Mouse (Mus musculus) intestine, embryonic 16.5 days (tissue): Measurements from ENCODE around the gene C87436. TPM values are rescaled to one million over a fixed set of nuclear protein-coding genes. Genes with fewer than 3 reads are reported as not detected.

Source experiments
- ATAC-seq: fragments of 200-750 bp; cut with Nextera tagmentation; 2 replicates; pipeline ENCODE4 v1.8.0; 2017; ENCODE audit warnings: moderate TSS enrichment, moderate library complexity
- H3K27ac ChIP-seq: fragments of 300-500 bp; sonication (generic); 2 replicates; pipeline ENCODE4 v1.5.1; 2014; ENCODE audit warnings: mild to moderate bottlenecking, low read length
- H3K27me3 ChIP-seq: fragments of 300-500 bp; sonication (generic); replicated peaks from 2 replicates; pipeline ENCODE4 v1.6.1; 2014; ENCODE audit warnings: low read length, control low read depth, mixed read lengths; ENCODE audit not compliant: control insufficient read depth, insufficient read depth
- H3K36me3 ChIP-seq: fragments of 300-500 bp; sonication (generic); 2 replicates; pipeline ENCODE4 v1.6.1; 2014; ENCODE audit warnings: low read length, control low read depth; ENCODE audit not compliant: control insufficient read depth, insufficient read depth
- H3K4me1 ChIP-seq: fragments of 300-500 bp; sonication (generic); 2 replicates; pipeline ENCODE4 v1.6.1; 2014; ENCODE audit warnings: low read length, control low read depth, mixed read lengths; ENCODE audit not compliant: control insufficient read depth, insufficient read depth
- H3K4me2 ChIP-seq: fragments of 300-500 bp; sonication (generic); 2 replicates; pipeline ENCODE4 v1.6.1; 2014; ENCODE audit warnings: low read depth, low read length, control low read depth
- H3K4me3 ChIP-seq: fragments of 300-500 bp; sonication (generic); 2 replicates; pipeline ENCODE4 v1.5.1; 2014; ENCODE audit warnings: mild to moderate bottlenecking, low read length
- H3K9ac ChIP-seq: fragments of 300-500 bp; sonication (generic); 2 replicates; pipeline ENCODE4 v1.6.1; 2014; ENCODE audit warnings: low read depth, low read length
- H3K9me3 ChIP-seq: fragments of 300-500 bp; sonication (generic); 2 replicates; pipeline ENCODE4 v1.6.1; 2016; ENCODE audit warnings: low read length, control low read depth; ENCODE audit not compliant: control insufficient read depth
- WGBS: fragments of 180-500 bp; shearing (Covaris S2); extraction: QIAGEN DNeasy Blood & Tissue Kit; methylation state at CpG from one replicate; pipeline ENCODE4 v1.1.7; 2014; 5-methylcytosine and 5-hydroxymethylcytosine counted together
- polyA plus RNA-seq: library from polyadenylated mRNA; unstranded; fragments of >200 nt; fragmentation: Nextera tagmentation; extraction: Ambion mirVana; gene quantifications from 2 replicates; pipeline ENCODE4 v1.2.1, GENCODE M21; 2015

The C87436 gene
- polyA plus RNA-seq, 1 experiment from 2014 or later, result 21.7 TPM

DNA sequence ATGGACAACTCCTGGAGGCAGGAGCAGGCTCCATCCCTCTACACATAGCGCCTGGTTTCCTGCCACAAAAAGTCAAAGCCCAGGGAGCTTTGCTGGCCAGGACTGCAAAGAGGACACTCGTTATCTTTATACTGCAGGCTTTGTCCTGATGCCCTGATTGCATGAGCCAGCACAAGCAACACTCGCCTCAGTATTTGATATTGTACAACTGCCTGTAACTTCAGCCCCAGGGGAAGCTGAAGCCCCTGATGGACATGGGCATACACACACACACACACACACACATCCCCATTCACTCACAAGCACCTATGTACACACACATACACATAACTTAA lies 71.7 kb downstream of the C87436 start:
- no peak overlapping the region for H3K4me3 ChIP-seq
- no peak overlapping the region for H3K4me2 ChIP-seq
- H3K27me3 ChIP-seq, result no peaks in the 10 kb centered on the region
- no peaks in the 10 kb centered on the region for H3K4me1 ChIP-seq
- ATAC-seq, result no peak
- 69% methylated on average over 3 of the region's 3 CpGs for WGBS
- no peaks in the 10 kb centered on the region for H3K36me3 ChIP-seq
- H3K9me3 ChIP-seq, result no peaks in the 10 kb centered on the region
- H3K27ac ChIP-seq, result no peak overlapping the region
- H3K9ac ChIP-seq, result no peak overlapping the region

DNA sequence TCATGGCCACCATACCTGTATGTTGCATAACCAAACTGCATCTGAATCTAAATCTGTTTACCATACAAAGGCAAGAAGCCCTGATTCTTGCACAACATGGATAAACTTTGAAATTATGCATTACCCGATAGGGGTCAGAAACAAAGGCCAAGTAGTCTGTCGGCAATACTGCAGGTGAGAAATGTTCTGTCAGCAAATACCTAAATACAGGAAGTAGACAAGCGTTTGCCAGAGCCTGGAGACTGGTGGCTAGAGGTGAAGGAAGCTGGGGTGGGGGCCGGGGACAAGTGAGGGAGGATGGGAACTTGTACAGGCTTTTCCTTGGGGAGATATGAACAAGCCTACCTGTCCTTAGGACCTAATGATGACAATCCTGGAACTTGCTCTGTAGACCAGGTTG lies 72.8 kb downstream of the C87436 start:
- ATAC-seq, result no peak
- no peaks in the 10 kb centered on the region for H3K9me3 ChIP-seq
- no peaks in the 10 kb centered on the region for H3K36me3 ChIP-seq
- no peaks in the 10 kb centered on the region for H3K27me3 ChIP-seq
- 45% methylated on average over 4 of the region's 4 CpGs for WGBS
- no peak overlapping the region for H3K27ac ChIP-seq
- H3K4me3 ChIP-seq, result no peak overlapping the region
- no peak overlapping the region for H3K9ac ChIP-seq
- peaks cover 4% of the 10 kb centered on the region; the same call in 1 of the 2 replicates for H3K4me1 ChIP-seq
- no peak overlapping the region for H3K4me2 ChIP-seq

DNA sequence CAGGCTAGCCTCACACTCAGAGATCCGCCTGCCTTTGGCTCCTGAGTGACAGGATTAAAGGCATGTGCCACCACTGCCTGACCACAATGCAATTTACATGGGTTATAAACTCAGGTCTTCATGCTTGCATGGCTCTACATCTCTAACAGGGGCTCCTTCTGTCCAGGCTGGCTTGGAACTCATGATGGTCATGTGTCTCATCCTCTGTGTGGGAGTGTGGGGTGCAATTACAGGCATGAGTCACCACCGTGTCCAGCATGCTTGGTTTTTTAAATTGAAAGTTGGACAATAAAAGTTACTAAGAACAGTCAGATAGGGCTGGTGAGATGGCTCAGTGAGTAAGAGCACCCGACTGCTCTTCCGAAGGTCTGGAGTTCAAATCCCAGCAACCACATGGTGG lies 75.1 kb downstream of the C87436 start:
- peaks cover 4% of the 10 kb centered on the region; the same call in 1 of the 2 replicates for H3K4me1 ChIP-seq
- ATAC-seq, result peak; percentile 31; the same call in 1 of the 2 replicates
- H3K27me3 ChIP-seq, result no peaks in the 10 kb centered on the region
- no peaks in the 10 kb centered on the region for H3K36me3 ChIP-seq
- H3K9ac ChIP-seq, result no peak overlapping the region
- 84% methylated on average over 4 of the region's 4 CpGs for WGBS
- no peak overlapping the region for H3K4me3 ChIP-seq
- H3K4me2 ChIP-seq, result no peak overlapping the region
- no peaks in the 10 kb centered on the region for H3K9me3 ChIP-seq
- H3K27ac ChIP-seq, result no peak overlapping the region

DNA sequence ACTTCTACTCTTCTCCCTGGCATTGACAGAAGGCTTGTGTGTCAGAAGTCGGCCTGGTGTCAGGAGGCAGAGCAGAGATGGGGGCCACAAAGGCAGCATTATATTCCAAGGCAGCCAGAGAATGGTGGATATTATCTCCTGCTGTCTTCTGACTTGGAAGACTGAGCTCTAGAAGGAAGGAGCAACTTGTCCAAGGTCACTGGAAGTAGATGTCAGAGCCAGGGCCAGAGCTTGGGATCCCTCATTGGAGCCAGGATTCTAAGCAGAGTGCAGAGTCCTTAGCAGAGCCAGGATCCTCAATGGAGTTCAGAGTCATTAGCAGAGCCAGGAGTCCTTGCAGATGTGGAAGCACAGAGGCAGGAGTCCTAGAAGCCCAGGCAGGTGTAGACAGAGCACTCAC lies 77.8 kb downstream of the C87436 start:
- 70% methylated on average over 1 of the region's 1 CpGs for WGBS
- no peaks in the 10 kb centered on the region for H3K9me3 ChIP-seq

DNA sequence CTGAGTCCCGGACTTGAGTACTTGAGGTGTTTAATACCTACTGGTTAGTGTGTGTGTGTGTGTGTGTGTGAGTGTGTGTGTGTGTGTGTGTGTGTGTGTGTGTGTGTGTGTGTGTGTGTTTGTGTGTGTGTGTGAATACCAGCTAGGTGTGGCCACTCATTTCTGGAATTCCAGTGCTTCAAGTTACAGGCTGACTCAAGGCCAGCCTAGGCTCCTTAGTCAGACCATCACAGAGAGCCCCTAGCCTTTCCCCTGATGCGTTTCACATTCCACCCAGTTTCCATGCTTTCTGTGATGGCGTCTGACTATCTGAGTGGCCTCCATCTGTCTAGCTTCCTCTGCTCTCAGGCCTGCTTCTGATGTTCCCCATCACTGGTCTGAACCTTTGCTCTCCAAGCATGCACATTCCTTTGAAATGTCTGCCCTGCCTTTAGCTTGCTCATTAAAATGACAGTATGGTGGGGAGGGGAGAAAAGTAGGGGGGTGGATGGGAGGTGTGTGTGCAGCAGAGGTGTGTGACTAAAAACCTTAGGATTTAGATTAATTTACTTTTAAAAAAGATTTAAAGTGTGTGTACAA lies 81.7 kb downstream of the C87436 start:
- no peak overlapping the region for H3K4me2 ChIP-seq
- H3K27me3 ChIP-seq, result no peaks in the 10 kb centered on the region
- 77% methylated on average over 3 of the region's 3 CpGs for WGBS
- ATAC-seq, result no peak
- H3K4me1 ChIP-seq, result peaks cover 4% of the 10 kb centered on the region
- no peaks in the 10 kb centered on the region for H3K9me3 ChIP-seq
- no peak overlapping the region for H3K27ac ChIP-seq
- peaks cover 3% of the 10 kb centered on the region for H3K36me3 ChIP-seq
- H3K4me3 ChIP-seq, result no peak overlapping the region
- H3K9ac ChIP-seq, result no peak overlapping the region

More for the DNA sequence above, 77.8 kb downstream of the C87436 start:
- Histone ChIP-seq H3K9ac (peak overlapping the region; percentile 25; the same call in 1 of the 2 replicates), H3K27me3 (no peaks in the 10 kb centered on the region), H3K4me1 (peaks cover 4% of the 10 kb centered on the region; the same call in 1 of the 2 replicates), H3K4me3 (no peak overlapping the region), H3K4me2 (no peak overlapping the region), H3K36me3 (no peaks in the 10 kb centered on the region), H3K27ac (no peak overlapping the region)
- no peak for ATAC-seq

DNA sequence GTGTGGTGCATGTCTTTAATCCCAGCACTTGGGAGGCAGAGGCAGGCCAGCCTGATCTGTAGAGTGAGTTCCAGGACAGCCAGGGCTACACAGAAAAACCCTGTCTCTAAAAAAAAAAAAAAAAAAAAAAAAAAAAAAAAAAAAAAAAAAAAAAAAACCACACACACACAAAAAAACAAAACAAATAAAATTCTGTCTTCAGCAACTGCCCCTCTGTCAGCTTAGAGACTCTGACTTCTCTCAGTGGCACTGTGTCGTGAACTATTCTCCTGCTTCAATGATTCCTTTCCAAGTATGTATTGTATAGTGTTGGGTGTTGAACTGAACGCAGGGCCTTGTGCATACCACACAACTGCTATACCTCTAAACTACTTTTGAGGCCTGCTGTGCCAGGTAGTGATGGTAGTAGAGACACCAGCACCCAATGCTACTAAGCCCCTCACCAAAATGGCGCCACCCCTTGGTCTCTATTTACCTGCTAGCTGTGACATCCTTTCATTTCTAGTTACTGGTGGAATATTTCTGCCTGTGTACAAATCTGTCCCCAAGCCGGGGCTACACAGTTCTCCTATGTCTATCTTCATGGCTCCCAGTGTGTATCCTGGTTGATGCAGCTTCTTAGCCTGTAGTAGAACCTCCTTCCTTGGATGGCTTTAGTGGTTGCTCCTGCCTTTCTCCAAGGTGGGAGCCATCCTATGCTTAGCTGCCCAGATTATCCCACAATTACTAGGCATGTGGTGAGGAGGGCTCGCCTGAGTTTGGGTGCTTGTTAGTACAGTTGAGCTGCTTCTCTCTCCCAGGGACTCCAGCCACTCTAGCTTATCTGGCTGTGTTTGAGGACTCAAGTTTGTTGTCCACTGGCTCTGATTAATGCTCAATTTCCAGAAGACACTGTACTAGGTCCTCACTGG lies 84.1 kb downstream of the C87436 start:
- H3K9me3 ChIP-seq, result no peaks in the 10 kb centered on the region
- WGBS, result 91% methylated on average over 5 of the region's 5 CpGs
- no peak overlapping the region for H3K4me3 ChIP-seq
- no peaks in the 10 kb centered on the region; the same call in 1 of the 2 replicates for H3K4me1 ChIP-seq
- H3K4me2 ChIP-seq, result peak overlapping the region; percentile 85; the same call in 1 of the 2 replicates
- ATAC-seq, result no peak
- H3K36me3 ChIP-seq, result peaks cover 3% of the 10 kb centered on the region
- no peaks in the 10 kb centered on the region for H3K27me3 ChIP-seq
- H3K9ac ChIP-seq, result 0 out of 2 replicates have a peak overlapping the region, but pooled peaks have one; percentile 23
- no peak overlapping the region for H3K27ac ChIP-seq

Other genes with a start within 250 kb of the C87436 start
- 6.0 and 7.0 TPM in 2 replicates for gene Tgfa, start 243.2 kb upstream of the C87436 start, polyA plus RNA-seq
- 163 and 176 TPM in 2 replicates for gene Fam136a, start 72.7 kb upstream of the C87436 start, polyA plus RNA-seq
- gene Snrpg, start 67.1 kb upstream of the C87436 start, polyA plus RNA-seq, result 393 and 465 TPM in 2 replicates
- 76.7 and 77.2 TPM in 2 replicates for gene Pcyox1, start 41.2 kb upstream of the C87436 start, polyA plus RNA-seq
- gene Tia1, start 34.2 kb upstream of the C87436 start, polyA plus RNA-seq, result 97.9 and 110 TPM in 2 replicates
- not detected in 2 replicates for gene Gm44790, start 11.7 kb upstream of the C87436 start, polyA plus RNA-seq
- 173 and 183 TPM in 2 replicates for gene Pcbp1, start 87.9 kb downstream of the C87436 start, polyA plus RNA-seq
- 0.73 and 1.1 TPM in 2 replicates for gene Asprv1, start 189.8 kb downstream of the C87436 start, polyA plus RNA-seq
- gene Mxd1, start 230.8 kb downstream of the C87436 start, polyA plus RNA-seq, result 15.0 and 19.7 TPM in 2 replicates
- gene Snrnp27, start 246.1 kb downstream of the C87436 start, polyA plus RNA-seq, result 85.1 and 85.3 TPM in 2 replicates